Mouse (Mus musculus) C2C12 (cell line): ENCODE measurements at regions not wholly inside any gene's neighbourhood (a gene's known extent, or its start where the extent isn't known, plus 50 kb on each side); places are given as distances from the start of the nearest gene placed in this dataset.
"Not testable (repeated sequence)": the region's sequence is repeated elsewhere in the genome, so short reads cannot be mapped to it uniquely, and the experiment has no call there.

Experiments used
- H3K27me3 ChIP-seq: one replicate; pipeline ENCODE4 v1.6.1; 2011; ENCODE audit not compliant: control insufficient read depth, insufficient read depth, insufficient read length
- H3K36me3 ChIP-seq: one replicate; pipeline ENCODE4 v1.6.1; 2011; ENCODE audit not compliant: control insufficient read depth, insufficient read depth
- H3K4me3 ChIP-seq: one replicate; pipeline ENCODE4 v1.5.1; 2011; ENCODE audit warnings: mild to moderate bottlenecking, control low read depth; ENCODE audit not compliant: poor library complexity, insufficient read depth, severe bottlenecking
- H3K79me2 ChIP-seq: one replicate; pipeline ENCODE4 v1.6.1; 2011; ENCODE audit not compliant: control insufficient read depth, insufficient read depth
- H3K79me3 ChIP-seq: one replicate; pipeline ENCODE4 v1.6.1; 2011; ENCODE audit warnings: low read depth, control low read depth
- H3ac ChIP-seq: one replicate; pipeline ENCODE3; 2011; ENCODE audit warnings: low read depth; ENCODE audit not compliant: control insufficient read depth, insufficient read length
- CEBPB ChIP-seq: IDR thresholded peaks from one replicate; pipeline ENCODE4 v1.6.1; 2011; ENCODE audit warnings: low read depth, mild to moderate bottlenecking, control low read depth, moderate library complexity
- CTCF ChIP-seq: IDR thresholded peaks from one replicate; pipeline ENCODE4 v1.5.1; 2011; ENCODE audit not compliant: control insufficient read depth, insufficient read depth, insufficient read length
- FOSL1 ChIP-seq: IDR thresholded peaks from one replicate; pipeline ENCODE4 v1.8.0; 2011; ENCODE audit warnings: mild to moderate bottlenecking, low read length; ENCODE audit not compliant: poor library complexity, insufficient read depth, severe bottlenecking
- MAX ChIP-seq: IDR thresholded peaks from one replicate; pipeline ENCODE4 v1.6.1; 2011; ENCODE audit warnings: mild to moderate bottlenecking, control low read depth
- MYOD1 ChIP-seq: IDR thresholded peaks from one replicate; pipeline ENCODE4 v1.6.1; 2011; ENCODE audit warnings: low read depth; ENCODE audit not compliant: control insufficient read depth, insufficient read length
- MYOG ChIP-seq: IDR thresholded peaks from one replicate; pipeline ENCODE4 v1.6.1; 2011; ENCODE audit not compliant: control insufficient read depth, insufficient read length; ENCODE audit errors: extremely low read depth
- USF1 ChIP-seq: IDR thresholded peaks from one replicate; pipeline ENCODE4 v1.6.1; 2011; ENCODE audit warnings: low read depth, mild to moderate bottlenecking, control low read depth, moderate library complexity

- no peaks in the 10 kb centered on the region for H3K36me3 ChIP-seq
- TF ChIP-seq CTCF = no peak
- no peak for TF ChIP-seq FOSL1
- no peak for TF ChIP-seq MYOD1
- no peak for TF ChIP-seq CEBPB
- TF ChIP-seq USF1 = no peak
- no peak for TF ChIP-seq MAX
- TF ChIP-seq MYOG = no peak
- H3K79me3 ChIP-seq = no peaks in the 10 kb centered on the region
- H3K4me3 ChIP-seq = no peak overlapping the region
- no peaks in the 10 kb centered on the region for H3K79me2 ChIP-seq
- no peaks in the 10 kb centered on the region for H3K27me3 ChIP-seq
- H3ac ChIP-seq = no peak overlapping the region
These were observed 116.4 kb upstream of the Meox2 start for GRCm38 (mm10) chr12:36991970-36992369.

- H3K79me3 ChIP-seq = no peaks in the 10 kb centered on the region
- no peaks in the 10 kb centered on the region for H3K79me2 ChIP-seq
- H3K36me3 ChIP-seq = no peaks in the 10 kb centered on the region
- TF ChIP-seq USF1 (no peak), CTCF (no peak), CEBPB (no peak), MAX (no peak), FOSL1 (no peak), MYOD1 (no peak), MYOG (no peak)
- H3K4me3 ChIP-seq = no peak overlapping the region
- no peaks in the 10 kb centered on the region for H3K27me3 ChIP-seq
- no peak overlapping the region for H3ac ChIP-seq
These were observed 106.9 kb upstream of the Meox2 start for GRCm38 (mm10) chr12:37001401-37001800.

- Histone ChIP-seq H3ac (no peak overlapping the region), H3K36me3 (no peaks in the 10 kb centered on the region), H3K79me3 (no peaks in the 10 kb centered on the region), H3K27me3 (no peaks in the 10 kb centered on the region), H3K4me3 (no peak overlapping the region), H3K79me2 (no peaks in the 10 kb centered on the region)
- no peak for TF ChIP-seq MYOG
- TF ChIP-seq CEBPB = peak; percentile 79
- peak; percentile 44 for TF ChIP-seq MYOD1
These were observed 103.1 kb upstream of the Meox2 start for GRCm38 (mm10) chr12:37005262-37005661.

GRCm38 (mm10) chr12:37010306-37010705, 98.0 kb upstream of the Meox2 start:
- Histone ChIP-seq H3K27me3 (no peaks in the 10 kb centered on the region), H3ac (no peak overlapping the region), H3K36me3 (no peaks in the 10 kb centered on the region), H3K79me2 (no peaks in the 10 kb centered on the region), H3K4me3 (no peak overlapping the region), H3K79me3 (no peaks in the 10 kb centered on the region)
- TF ChIP-seq FOSL1 = no peak
- TF ChIP-seq MYOG = no peak
- no peak for TF ChIP-seq USF1
- TF ChIP-seq CTCF = no peak
- TF ChIP-seq CEBPB = no peak
- TF ChIP-seq MAX = no peak
- no peak for TF ChIP-seq MYOD1

GRCm38 (mm10) chr12:37014401-37014800, 93.9 kb upstream of the Meox2 start:
- Histone ChIP-seq H3K4me3 (no peak overlapping the region), H3K79me3 (no peaks in the 10 kb centered on the region), H3ac (no peak overlapping the region), H3K27me3 (no peaks in the 10 kb centered on the region), H3K36me3 (no peaks in the 10 kb centered on the region), H3K79me2 (no peaks in the 10 kb centered on the region)
- TF ChIP-seq MAX = no peak
- TF ChIP-seq CEBPB = no peak
- no peak for TF ChIP-seq CTCF
- TF ChIP-seq USF1 = no peak
- TF ChIP-seq MYOG = no peak
- no peak for TF ChIP-seq FOSL1
- no peak for TF ChIP-seq MYOD1

GRCm38 (mm10) chr12:37014945-37015344, 93.4 kb upstream of the Meox2 start:
- H3K79me2 ChIP-seq, H3K27me3 ChIP-seq, H3K36me3 ChIP-seq, H3ac ChIP-seq, H3K79me3 ChIP-seq, H3K4me3 ChIP-seq: not testable (repeated sequence)

GRCm38 (mm10) chr12:37015474-37016248, 92.7 kb upstream of the Meox2 start:
- Histone ChIP-seq H3K36me3 (no peaks in the 10 kb centered on the region), H3K27me3 (no peaks in the 10 kb centered on the region), H3ac (no peak overlapping the region), H3K4me3 (no peak overlapping the region), H3K79me3 (no peaks in the 10 kb centered on the region), H3K79me2 (no peaks in the 10 kb centered on the region)
- TF ChIP-seq CTCF (no peak), USF1 (no peak), FOSL1 (no peak), MYOD1 (no peak), MYOG (no peak), CEBPB (no peak), MAX (no peak)
